Mouse (Mus musculus) left cerebral cortex, adult 9 months (tissue): Measurements from ENCODE around the gene Tmem131.

Experiments
- DNase-seq, 2 experiments: peaks; one replicate each; pipeline ENCODE4 v3.0.0; 2022; ENCODE audit warnings: low spot score in 2 of 2

The Tmem131 gene

GRCm38 (mm10) chr1:36938348-36938747, 5.1 kb downstream of the Tmem131 start:
- DNase-seq = no peak

GRCm38 (mm10) chr1:36937648-36938047, 5.8 kb downstream of the Tmem131 start:
- DNase-seq = no peak

- no peak for DNase-seq
Observed at GRCm38 (mm10) chr1:36937015-36937414, 6.5 kb downstream of the Tmem131 start.

GRCm38 (mm10) chr1:36936567-36936966, 6.9 kb downstream of the Tmem131 start:
- no peak for DNase-seq

GRCm38 (mm10) chr1:36934778-36935177, 8.7 kb downstream of the Tmem131 start:
- no peak for DNase-seq

GRCm38 (mm10) chr1:36933965-36934585, 9.4 kb downstream of the Tmem131 start:
- DNase-seq = no peak

- DNase-seq = no peak
Observed at GRCm38 (mm10) chr1:36932231-36932630, 11.2 kb downstream of the Tmem131 start.

GRCm38 (mm10) chr1:36930911-36931310, 12.6 kb downstream of the Tmem131 start:
- no peak for DNase-seq

- no peak for DNase-seq
Observed at GRCm38 (mm10) chr1:36929996-36930395, 13.5 kb downstream of the Tmem131 start.

GRCm38 (mm10) chr1:36928357-36929330, 14.8 kb downstream of the Tmem131 start:
- no peak for DNase-seq

GRCm38 (mm10) chr1:36927569-36927968, 15.9 kb downstream of the Tmem131 start:
- no peak for DNase-seq

GRCm38 (mm10) chr1:36926738-36927137, 16.7 kb downstream of the Tmem131 start:
- DNase-seq = no peak

GRCm38 (mm10) chr1:36926246-36926645, 17.2 kb downstream of the Tmem131 start:
- no peak for DNase-seq

GRCm38 (mm10) chr1:36925781-36926180, 17.7 kb downstream of the Tmem131 start:
- DNase-seq = no peak

- DNase-seq = no peak
Observed at GRCm38 (mm10) chr1:36924853-36925252, 18.6 kb downstream of the Tmem131 start.

GRCm38 (mm10) chr1:36923911-36924310, 19.6 kb downstream of the Tmem131 start:
- DNase-seq = no peak

GRCm38 (mm10) chr1:36922623-36923421, 20.6 kb downstream of the Tmem131 start:
- DNase-seq = no peak

- DNase-seq = no peak
Observed at GRCm38 (mm10) chr1:36921614-36922393, 21.7 kb downstream of the Tmem131 start.

GRCm38 (mm10) chr1:36920726-36921125, 22.7 kb downstream of the Tmem131 start:
- no peak for DNase-seq

- peak in 1 of 2 experiments; percentile 47 for DNase-seq
Observed at GRCm38 (mm10) chr1:36920154-36920716, 23.2 kb downstream of the Tmem131 start.

GRCm38 (mm10) chr1:36919728-36920127, 23.7 kb downstream of the Tmem131 start:
- DNase-seq = no peak
